Mouse (Mus musculus) spleen, adult 2 months (tissue): ENCODE data around the gene Rad18.

Source experiments
- CTCF ChIP-seq: fragments of 200-500 bp; IDR thresholded peaks from 2 replicates; pipeline ENCODE4 v1.5.1; 2011; ENCODE audit warnings: mild to moderate bottlenecking, inconsistent platforms; ENCODE audit not compliant: insufficient read depth, insufficient read length, insufficient replicate concordance; ENCODE audit errors: extremely low read depth
- POLR2A ChIP-seq: fragments of 200-500 bp; IDR thresholded peaks from 2 replicates; pipeline ENCODE4 v1.6.1; 2011; ENCODE audit warnings: low read depth, low read length, inconsistent platforms

GRCm38 (mm10) chr6:112686485-112686884 lies 10.0 kb downstream of the Rad18 start:
- no peak for TF ChIP-seq POLR2A
- no peak for TF ChIP-seq CTCF
